Mouse (Mus musculus): ENCODE measurements around the gene Nhsl2.

Gene Nhsl2

GRCm38 (mm10) chrX:101901806-101902490 is 52.8 kb downstream of the Nhsl2 start:
- peak; percentile 3 for DNase-seq (ENCODE audit: low read depth, low spot score)

GRCm38 (mm10) chrX:101902597-101902996 is 53.4 kb downstream of the Nhsl2 start:
- no peak for DNase-seq (ENCODE audit: low read depth, low spot score)

- DNase-seq (ENCODE audit: low read depth, low spot score): no peak
Observed at GRCm38 (mm10) chrX:101907301-101907700, 58.1 kb downstream of the Nhsl2 start.

GRCm38 (mm10) chrX:101929131-101929530 is 79.9 kb downstream of the Nhsl2 start:
- no peak for DNase-seq (ENCODE audit: low read depth, low spot score)

- DNase-seq (ENCODE audit: low read depth, low spot score): no peak
Observed at GRCm38 (mm10) chrX:101930301-101930700, 81.1 kb downstream of the Nhsl2 start.

- no peak for DNase-seq (ENCODE audit: low read depth, low spot score)
Observed at GRCm38 (mm10) chrX:101931016-101931415, 81.8 kb downstream of the Nhsl2 start.

- peak; percentile 23 for DNase-seq (ENCODE audit: low read depth, low spot score)
Observed at GRCm38 (mm10) chrX:101932244-101932643, 83.1 kb downstream of the Nhsl2 start.

- no peak for DNase-seq (ENCODE audit: low read depth, low spot score)
Observed at GRCm38 (mm10) chrX:101933346-101933745, 84.2 kb downstream of the Nhsl2 start.

GRCm38 (mm10) chrX:101935291-101935840 is 86.2 kb downstream of the Nhsl2 start:
- peak; percentile 87 for DNase-seq (ENCODE audit: low read depth, low spot score)

GRCm38 (mm10) chrX:101939486-101939885 is 90.3 kb downstream of the Nhsl2 start:
- DNase-seq (ENCODE audit: low read depth, low spot score): no peak

- DNase-seq (ENCODE audit: low read depth, low spot score): peak; percentile 66
Observed at GRCm38 (mm10) chrX:101942461-101942896, 93.3 kb downstream of the Nhsl2 start.

- DNase-seq (ENCODE audit: low read depth, low spot score): no peak
Observed at GRCm38 (mm10) chrX:101943743-101944142, 94.6 kb downstream of the Nhsl2 start.

- no peak for DNase-seq (ENCODE audit: low read depth, low spot score)
Observed at GRCm38 (mm10) chrX:101944761-101945330, 95.7 kb downstream of the Nhsl2 start.

GRCm38 (mm10) chrX:101952436-101952835 is 103.3 kb downstream of the Nhsl2 start:
- no peak for DNase-seq (ENCODE audit: low read depth, low spot score)

GRCm38 (mm10) chrX:101953256-101953655 is 104.1 kb downstream of the Nhsl2 start:
- no peak for DNase-seq (ENCODE audit: low read depth, low spot score)

- DNase-seq (ENCODE audit: low read depth, low spot score): peak; percentile 94
Observed at GRCm38 (mm10) chrX:101953787-101954491, 104.8 kb downstream of the Nhsl2 start.

GRCm38 (mm10) chrX:101954492-101954851 is 105.3 kb downstream of the Nhsl2 start:
- DNase-seq (ENCODE audit: low read depth, low spot score): no peak

GRCm38 (mm10) chrX:101961848-101962247 is 112.7 kb downstream of the Nhsl2 start:
- DNase-seq (ENCODE audit: low read depth, low spot score): no peak

- DNase-seq (ENCODE audit: low read depth, low spot score): no peak
Observed at GRCm38 (mm10) chrX:101963711-101964110, 114.5 kb downstream of the Nhsl2 start.

GRCm38 (mm10) chrX:101973028-101973427 is 123.8 kb downstream of the Nhsl2 start:
- DNase-seq (ENCODE audit: low read depth, low spot score): no peak

GRCm38 (mm10) chrX:101976931-101977330 is 127.7 kb downstream of the Nhsl2 start:
- no peak for DNase-seq (ENCODE audit: low read depth, low spot score)

- DNase-seq (ENCODE audit: low read depth, low spot score): no peak
Observed at GRCm38 (mm10) chrX:101978861-101979260, 129.7 kb downstream of the Nhsl2 start.
